Mouse (Mus musculus): Measurements from ENCODE around the gene Ptgdr.
"Not testable (repeated sequence)": the region's sequence is repeated elsewhere in the genome, so short reads cannot be mapped to it uniquely, and the experiment has no call there.

DNA sequence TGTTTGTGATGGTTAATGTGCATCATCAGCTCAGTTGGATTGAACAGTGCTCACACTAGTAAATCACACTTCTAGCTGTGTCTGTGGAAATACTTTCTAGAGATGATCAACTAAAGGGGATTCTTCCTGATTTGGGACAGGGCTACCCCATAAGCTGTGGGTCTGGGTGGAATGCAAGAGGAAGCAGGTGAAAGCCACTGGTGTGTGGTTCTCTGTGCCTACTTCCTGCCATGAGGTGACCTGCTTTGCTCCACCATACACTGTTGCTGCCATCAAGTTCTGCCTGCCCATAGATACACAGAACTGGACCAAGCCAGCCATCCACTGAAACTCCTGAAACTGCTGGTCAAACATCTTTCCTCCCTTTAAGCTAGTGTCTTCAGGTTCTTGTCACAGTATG lies 46.0 kb downstream of the Ptgdr start:
- TF ChIP-seq CTCF (IDR thresholded peaks at IDR 0.05; ENCODE audit: low read depth); EP300 (optimal IDR thresholded peaks at IDR 0.05): not testable (repeated sequence)

All from stomach, postnatal 0 days (tissue).